Mouse (Mus musculus) lung, embryonic 15.5 days (tissue): ENCODE measurements around the gene 4930402F06Rik. TPM values are rescaled to one million over a fixed set of nuclear protein-coding genes. Genes with fewer than 3 reads are reported as not detected.

Source experiments
- ATAC-seq: fragments of 200-750 bp; cut with Nextera tagmentation; 2 replicates; pipeline ENCODE4 v1.8.0; 2017; ENCODE audit warnings: moderate number of reproducible peaks, borderline replicate concordance; ENCODE audit not compliant: low FRiP score, low TSS enrichment; ENCODE audit errors: extremely low read depth
- H3K27ac ChIP-seq: fragments of 300-500 bp; sonication (generic); 2 replicates; pipeline ENCODE4 v1.5.1; 2015; ENCODE audit warnings: moderate library complexity, mild to moderate bottlenecking, inconsistent platforms
- H3K27me3 ChIP-seq: fragments of 300-500 bp; sonication (generic); 2 replicates; pipeline ENCODE4 v1.6.1; 2015; ENCODE audit warnings: inconsistent platforms
- H3K36me3 ChIP-seq: fragments of 300-500 bp; sonication (generic); 2 replicates; pipeline ENCODE4 v1.6.1; 2015; ENCODE audit warnings: inconsistent platforms
- H3K4me1 ChIP-seq: fragments of 300-500 bp; sonication (generic); 2 replicates; pipeline ENCODE4 v1.6.1; 2015; ENCODE audit warnings: inconsistent platforms
- H3K4me2 ChIP-seq: fragments of 300-500 bp; sonication (generic); 2 replicates; pipeline ENCODE4 v1.6.1; 2015; ENCODE audit warnings: inconsistent platforms, mild to moderate bottlenecking, moderate library complexity
- H3K4me3 ChIP-seq: fragments of 300-500 bp; sonication (generic); 2 replicates; pipeline ENCODE4 v1.5.1; 2015; ENCODE audit warnings: mild to moderate bottlenecking, inconsistent platforms
- H3K9ac ChIP-seq: fragments of 300-500 bp; sonication (generic); 2 replicates; pipeline ENCODE4 v1.6.1; 2015; ENCODE audit warnings: inconsistent platforms
- H3K9me3 ChIP-seq: fragments of 300-500 bp; sonication (generic); 2 replicates; pipeline ENCODE4 v1.6.1; 2016; ENCODE audit warnings: inconsistent platforms
- WGBS: fragments of 180-500 bp; shearing (Covaris S2); methylation state at CpG from one replicate; pipeline ENCODE4 v1.1.7; 2015; 5-methylcytosine and 5-hydroxymethylcytosine counted together
- polyA plus RNA-seq: library from polyadenylated mRNA; unstranded; fragments of >200 nt; fragmentation: Nextera tagmentation; extraction: Ambion mirVana; gene quantifications from 2 replicates; pipeline ENCODE4 v1.2.1, GENCODE M21; 2015

4930402F06Rik gene
- polyA plus RNA-seq, 1 experiment from 2014 or later, result not detected

DNA sequence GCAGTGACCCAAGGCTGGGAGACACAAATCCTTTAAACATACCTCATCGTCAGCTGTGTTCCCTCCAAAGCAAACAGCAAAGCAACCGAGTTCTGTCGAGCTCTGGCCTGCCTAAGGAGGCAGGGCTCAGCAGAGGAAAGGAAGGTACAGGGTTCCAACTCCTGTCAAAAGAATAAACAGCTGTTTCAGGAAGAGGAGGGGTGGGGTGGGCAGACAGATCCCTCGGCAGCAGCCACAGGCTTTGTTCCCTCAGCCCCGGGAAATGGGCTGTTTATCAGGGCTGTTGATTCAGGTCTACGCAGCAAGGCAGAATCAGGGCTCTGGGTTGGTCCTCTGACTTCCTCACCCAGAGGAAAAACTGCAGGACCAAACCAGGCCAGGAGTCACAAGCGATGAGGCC, 35.5 kb upstream of the 4930402F06Rik start:
- peak overlapping the region; percentile 46 for H3K4me2 ChIP-seq
- H3K9me3 ChIP-seq, result no peaks in the 10 kb centered on the region
- H3K4me3 ChIP-seq, result peak overlapping the region; percentile 26
- peak; percentile 56 for ATAC-seq
- no peaks in the 10 kb centered on the region for H3K27me3 ChIP-seq
- H3K27ac ChIP-seq, result peak overlapping the region; percentile 83
- 0 out of 2 replicates have a peak overlapping the region, but pooled peaks have one; percentile 26 for H3K9ac ChIP-seq
- no peaks in the 10 kb centered on the region for H3K36me3 ChIP-seq
- H3K4me1 ChIP-seq, result peaks cover 30% of the 10 kb centered on the region
- WGBS, result 15% methylated on average over 7 of the region's 7 CpGs

DNA sequence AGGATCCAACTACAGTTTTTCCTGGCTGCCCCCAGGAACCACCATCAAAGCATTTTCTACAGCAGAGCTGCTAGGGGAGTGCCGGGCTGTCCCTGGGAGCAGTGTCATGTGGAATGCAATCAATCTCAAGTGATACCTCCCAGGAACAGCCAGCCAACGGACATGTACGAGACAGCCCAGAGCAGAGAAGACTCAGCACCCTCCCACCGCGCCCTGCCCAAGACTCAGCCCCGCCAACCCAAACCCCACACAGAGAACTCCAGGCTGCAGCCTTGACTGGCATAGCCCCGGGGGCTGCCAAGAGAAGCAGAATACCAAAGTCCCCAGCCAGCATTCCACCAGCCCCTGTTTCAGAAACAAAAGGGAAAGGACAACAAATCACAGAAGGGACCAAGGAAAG, 35.0 kb upstream of the 4930402F06Rik start:
- 2% methylated on average over 7 of the region's 7 CpGs for WGBS
- peaks cover 30% of the 10 kb centered on the region for H3K4me1 ChIP-seq
- no peaks in the 10 kb centered on the region for H3K27me3 ChIP-seq
- H3K27ac ChIP-seq, result peak overlapping the region; percentile 83
- peak overlapping the region; percentile 26 for H3K4me3 ChIP-seq
- ATAC-seq, result peak; percentile 63
- H3K36me3 ChIP-seq, result no peaks in the 10 kb centered on the region
- H3K9me3 ChIP-seq, result no peaks in the 10 kb centered on the region
- H3K4me2 ChIP-seq, result peak overlapping the region; percentile 46
- H3K9ac ChIP-seq, result 0 out of 2 replicates have a peak overlapping the region, but pooled peaks have one; percentile 26

DNA sequence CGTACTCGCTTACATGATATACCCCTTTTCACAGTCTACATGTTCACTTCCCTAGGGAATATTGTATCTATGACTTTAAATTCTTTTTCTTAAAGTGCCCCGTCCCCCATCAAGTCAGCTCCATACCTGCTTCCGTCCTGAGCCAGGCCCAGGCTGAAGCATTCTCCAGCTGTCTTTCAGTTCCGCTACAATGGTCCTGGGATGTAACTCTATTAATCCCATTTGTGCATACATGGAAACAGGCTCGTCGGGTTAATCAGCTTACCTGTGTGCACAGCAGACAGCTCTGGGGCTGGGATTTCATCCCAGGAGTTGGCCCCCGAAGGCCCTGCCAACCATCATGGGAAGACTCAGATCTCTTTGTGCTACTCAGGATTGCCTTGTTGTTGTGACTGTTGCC, 33.8 kb upstream of the 4930402F06Rik start:
- Histone ChIP-seq H3K4me2 (no peak overlapping the region), H3K9me3 (no peaks in the 10 kb centered on the region), H3K36me3 (no peaks in the 10 kb centered on the region), H3K9ac (no peak overlapping the region), H3K4me3 (no peak overlapping the region), H3K4me1 (peaks cover 30% of the 10 kb centered on the region), H3K27me3 (no peaks in the 10 kb centered on the region), H3K27ac (no peak overlapping the region)
- ATAC-seq, result no peak
- 85% methylated on average over 8 of the region's 8 CpGs for WGBS

DNA sequence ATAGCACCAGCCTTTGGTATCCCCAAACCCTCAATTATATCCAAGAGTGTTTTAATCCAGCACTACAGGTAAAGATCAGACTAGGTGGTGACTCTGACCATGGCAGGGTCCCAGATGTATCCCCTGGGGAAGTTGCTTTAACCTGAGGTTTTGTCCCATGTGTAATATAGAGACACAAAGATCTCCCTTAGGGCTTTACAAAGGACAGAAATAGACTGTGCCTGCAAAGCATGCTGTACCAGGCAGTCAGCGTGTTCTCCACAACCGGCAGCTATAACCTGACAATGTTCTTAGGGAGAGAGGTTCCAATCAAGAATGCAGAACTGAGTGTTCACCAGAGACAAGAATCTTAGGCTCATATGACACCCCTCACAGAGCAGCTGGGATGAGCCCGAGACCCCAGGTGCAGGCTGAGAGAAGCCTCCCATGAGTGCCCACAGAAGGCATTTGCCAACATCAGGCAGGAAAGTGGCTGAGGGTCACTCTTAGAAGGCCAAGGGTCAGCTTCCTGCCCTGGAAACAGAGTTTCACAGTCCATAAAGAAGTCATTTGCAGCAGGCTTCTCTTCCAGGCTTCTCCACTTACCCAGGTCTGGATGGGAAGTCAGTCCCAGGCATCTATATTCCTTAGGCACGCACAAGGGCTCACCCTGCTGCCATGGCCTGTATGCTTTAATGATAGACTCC, 31.8 kb upstream of the 4930402F06Rik start:
- Histone ChIP-seq H3K36me3 (no peaks in the 10 kb centered on the region), H3K27me3 (no peaks in the 10 kb centered on the region), H3K9me3 (no peaks in the 10 kb centered on the region), H3K4me3 (no peak overlapping the region), H3K27ac (no peak overlapping the region), H3K4me1 (peaks cover 23% of the 10 kb centered on the region), H3K9ac (no peak overlapping the region), H3K4me2 (no peak overlapping the region)
- 73% methylated on average over 4 of the region's 4 CpGs for WGBS
- no peak for ATAC-seq

DNA sequence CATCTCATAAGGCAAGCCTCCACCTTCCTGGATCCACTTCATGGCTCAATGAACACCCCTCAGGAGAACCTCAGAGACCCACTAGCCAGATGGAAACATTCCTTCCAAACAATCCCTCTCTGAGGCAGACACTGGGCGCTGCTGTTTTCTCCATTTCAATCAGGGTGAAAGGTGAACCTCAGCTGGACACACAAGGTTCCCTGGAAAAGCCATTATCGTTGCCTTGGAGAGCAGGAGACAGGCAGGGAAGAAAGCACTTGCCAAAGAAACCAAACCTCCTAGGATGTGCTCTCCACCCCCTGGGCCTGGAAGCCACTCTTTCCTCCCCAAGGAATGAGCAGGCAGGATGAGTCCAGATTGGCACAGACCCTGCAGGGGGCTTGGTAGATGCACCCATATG, 30.6 kb upstream of the 4930402F06Rik start:
- no peak for ATAC-seq
- H3K36me3 ChIP-seq, result no peaks in the 10 kb centered on the region
- H3K9me3 ChIP-seq, result no peaks in the 10 kb centered on the region
- H3K4me3 ChIP-seq, result no peak overlapping the region
- WGBS, result 24% methylated on average over 2 of the region's 2 CpGs
- H3K4me1 ChIP-seq, result peaks cover 11% of the 10 kb centered on the region
- no peaks in the 10 kb centered on the region for H3K27me3 ChIP-seq
- no peak overlapping the region for H3K9ac ChIP-seq
- H3K27ac ChIP-seq, result no peak overlapping the region
- H3K4me2 ChIP-seq, result no peak overlapping the region

DNA sequence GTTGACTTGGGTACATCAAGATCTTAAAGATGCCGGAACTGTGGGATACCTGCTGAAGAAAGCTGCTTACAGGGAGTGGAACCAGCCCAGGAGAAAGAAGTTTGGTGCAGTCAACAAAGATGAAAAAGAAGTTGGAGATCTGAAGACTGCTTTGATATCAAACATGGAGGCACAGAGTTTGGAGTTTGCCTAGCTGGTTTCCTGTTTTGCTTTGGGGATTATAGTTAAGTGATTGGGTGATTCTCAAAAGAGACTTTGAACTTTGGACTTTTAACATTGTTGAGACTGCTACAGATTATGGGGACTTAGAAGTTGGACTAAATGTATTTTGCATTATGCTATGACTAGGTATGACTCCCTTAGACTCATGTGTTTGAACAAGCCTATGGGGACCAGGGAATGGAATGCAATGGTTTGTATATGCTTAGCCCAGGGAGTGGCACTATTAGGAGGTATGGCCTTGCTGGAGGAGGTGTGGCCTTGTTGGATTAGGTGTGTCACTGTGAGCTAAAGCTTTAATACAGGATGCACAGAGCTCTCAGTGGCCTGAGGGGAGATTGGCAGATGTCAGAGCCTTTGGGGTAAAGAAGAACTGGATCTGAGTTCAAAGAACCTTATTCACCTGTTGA, 26.9 kb upstream of the 4930402F06Rik start:
- H3K4me3 ChIP-seq, result no peak overlapping the region
- no peak for ATAC-seq
- no peaks in the 10 kb centered on the region for H3K27me3 ChIP-seq
- no peak overlapping the region for H3K4me2 ChIP-seq
- WGBS, result 91% methylated on average over 1 of the region's 1 CpGs
- H3K9me3 ChIP-seq, result no peaks in the 10 kb centered on the region
- no peak overlapping the region for H3K27ac ChIP-seq
- no peaks in the 10 kb centered on the region for H3K4me1 ChIP-seq
- H3K9ac ChIP-seq, result no peak overlapping the region
- H3K36me3 ChIP-seq, result peaks cover 15% of the 10 kb centered on the region

DNA sequence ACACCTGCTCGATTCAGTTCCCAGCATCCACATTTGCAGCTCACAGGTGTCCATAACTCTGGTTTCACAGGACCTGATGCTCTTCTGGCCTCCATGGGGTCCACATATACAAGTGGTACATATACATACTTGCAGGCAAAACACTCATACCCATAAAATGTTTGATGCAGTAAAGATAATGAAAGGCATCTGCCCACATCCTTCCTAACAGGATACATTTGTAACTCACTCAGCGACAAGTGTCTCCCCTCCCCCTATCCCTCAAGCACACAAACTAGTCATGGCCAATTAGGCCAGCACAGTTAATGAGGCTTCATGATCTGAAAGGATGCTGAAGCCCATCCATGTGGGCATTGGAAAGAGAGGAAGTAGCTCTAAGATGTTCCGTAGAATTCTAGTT, 25.4 kb upstream of the 4930402F06Rik start:
- no peaks in the 10 kb centered on the region for H3K27me3 ChIP-seq
- no peaks in the 10 kb centered on the region for H3K4me1 ChIP-seq
- H3K4me3 ChIP-seq, result no peak overlapping the region
- no peak for ATAC-seq
- H3K9me3 ChIP-seq, result no peaks in the 10 kb centered on the region
- H3K9ac ChIP-seq, result no peak overlapping the region
- peaks cover 15% of the 10 kb centered on the region for H3K36me3 ChIP-seq
- WGBS, result 85% methylated on average over 3 of the region's 3 CpGs
- H3K4me2 ChIP-seq, result no peak overlapping the region
- H3K27ac ChIP-seq, result no peak overlapping the region

DNA sequence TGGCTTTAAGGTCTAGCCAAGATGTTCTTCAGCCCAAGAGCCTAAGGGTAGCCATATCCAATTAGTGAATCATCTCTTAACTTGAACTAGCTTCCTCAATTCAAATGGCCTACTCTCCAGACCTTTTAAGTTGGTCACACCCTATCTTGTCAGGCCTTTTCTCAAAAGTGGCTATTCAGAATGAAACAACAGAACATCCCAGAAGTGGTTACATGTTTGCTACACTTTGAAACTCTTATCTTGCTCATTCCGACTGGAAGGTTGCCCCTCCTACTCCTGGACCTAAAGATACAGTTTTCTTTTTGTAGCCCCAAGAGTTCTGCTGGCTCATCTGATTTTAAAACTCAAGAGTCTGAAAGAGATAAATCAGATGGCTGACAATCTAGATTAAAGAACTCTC, 23.7 kb upstream of the 4930402F06Rik start:
- H3K9ac ChIP-seq, result no peak overlapping the region
- H3K27ac ChIP-seq, result no peak overlapping the region
- no peak overlapping the region for H3K4me3 ChIP-seq
- H3K36me3 ChIP-seq, result peaks cover 15% of the 10 kb centered on the region
- no peak overlapping the region for H3K4me2 ChIP-seq
- WGBS, result 38% methylated on average over 1 of the region's 1 CpGs
- H3K27me3 ChIP-seq, result no peaks in the 10 kb centered on the region
- no peak for ATAC-seq
- no peaks in the 10 kb centered on the region for H3K4me1 ChIP-seq
- H3K9me3 ChIP-seq, result no peaks in the 10 kb centered on the region

DNA sequence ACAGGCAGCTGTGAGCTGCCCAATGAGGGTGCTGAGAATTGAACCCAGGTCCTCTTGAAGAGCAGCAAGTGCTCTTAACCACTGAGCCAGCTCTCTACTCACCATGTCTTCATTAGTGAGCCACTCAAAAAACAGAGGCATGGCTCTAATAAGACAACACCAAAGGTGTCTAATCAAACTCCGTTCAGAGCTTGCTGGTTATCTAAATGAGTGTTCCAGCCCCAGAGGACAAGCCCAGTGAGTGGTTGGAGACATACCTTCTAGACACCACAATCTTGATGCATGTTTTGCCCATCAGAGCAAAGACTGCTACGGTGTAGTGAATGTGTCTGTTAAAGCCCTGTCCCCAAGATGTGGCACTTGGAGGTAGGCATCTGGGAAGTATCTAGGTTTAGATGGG, 22.7 kb upstream of the 4930402F06Rik start:
- Histone ChIP-seq H3K36me3 (peaks cover 15% of the 10 kb centered on the region), H3K27ac (no peak overlapping the region), H3K4me1 (no peaks in the 10 kb centered on the region), H3K27me3 (no peaks in the 10 kb centered on the region), H3K4me3 (no peak overlapping the region), H3K4me2 (no peak overlapping the region), H3K9me3 (no peaks in the 10 kb centered on the region), H3K9ac (no peak overlapping the region)
- 92% methylated on average over 2 of the region's 2 CpGs for WGBS
- no peak for ATAC-seq

DNA sequence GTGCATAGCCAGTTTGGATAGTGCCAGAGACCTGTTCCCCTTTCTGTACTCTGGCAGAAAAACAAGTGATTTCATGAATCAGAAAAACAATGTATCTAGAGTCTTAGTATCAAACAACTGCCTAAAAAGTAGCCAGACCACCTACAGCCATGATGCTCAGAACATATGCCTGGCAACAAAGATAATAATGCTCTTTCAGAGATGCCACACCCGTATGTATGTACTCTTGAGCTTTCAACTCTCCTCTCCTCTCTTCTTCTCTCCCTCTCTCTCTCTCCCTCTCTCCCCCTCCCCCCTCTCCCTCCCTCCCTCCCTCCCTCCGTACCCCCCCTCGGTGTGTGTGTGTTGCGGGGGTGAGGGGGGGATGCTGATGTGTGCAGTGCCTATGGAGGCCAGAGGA, 22.3 kb upstream of the 4930402F06Rik start:
- Histone ChIP-seq H3K27ac (no peak overlapping the region), H3K9ac (no peak overlapping the region), H3K4me1 (no peaks in the 10 kb centered on the region), H3K36me3 (peaks cover 15% of the 10 kb centered on the region), H3K4me2 (no peak overlapping the region), H3K4me3 (no peak overlapping the region), H3K27me3 (no peaks in the 10 kb centered on the region), H3K9me3 (no peaks in the 10 kb centered on the region)
- no peak for ATAC-seq
- 86% methylated on average over 4 of the region's 4 CpGs for WGBS

DNA sequence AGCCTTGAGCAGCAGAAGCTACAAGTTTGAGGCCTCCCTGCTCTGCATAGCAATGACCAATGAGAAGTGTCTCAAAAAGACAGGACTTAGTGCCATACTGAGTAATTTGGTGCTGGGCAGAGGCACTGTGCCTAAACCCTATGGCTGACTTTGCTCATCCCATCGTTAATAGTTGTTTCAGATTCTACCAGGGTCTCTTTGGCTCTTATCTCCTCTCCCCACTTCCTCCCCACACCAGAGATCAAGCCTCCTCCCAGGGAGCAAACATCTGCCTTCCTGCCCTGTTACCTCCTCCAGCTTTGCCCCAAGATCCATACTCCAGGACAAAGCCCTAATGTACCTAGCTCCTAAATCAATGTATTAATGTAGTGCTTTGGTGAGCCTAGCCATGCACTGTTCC, 20.3 kb upstream of the 4930402F06Rik start:
- Histone ChIP-seq H3K9me3 (no peaks in the 10 kb centered on the region), H3K4me2 (no peak overlapping the region), H3K36me3 (peaks cover 15% of the 10 kb centered on the region), H3K4me3 (no peak overlapping the region), H3K9ac (no peak overlapping the region), H3K27ac (no peak overlapping the region), H3K4me1 (no peaks in the 10 kb centered on the region), H3K27me3 (no peaks in the 10 kb centered on the region)
- ATAC-seq, result no peak
- 55% methylated on average over 1 of the region's 1 CpGs for WGBS

DNA sequence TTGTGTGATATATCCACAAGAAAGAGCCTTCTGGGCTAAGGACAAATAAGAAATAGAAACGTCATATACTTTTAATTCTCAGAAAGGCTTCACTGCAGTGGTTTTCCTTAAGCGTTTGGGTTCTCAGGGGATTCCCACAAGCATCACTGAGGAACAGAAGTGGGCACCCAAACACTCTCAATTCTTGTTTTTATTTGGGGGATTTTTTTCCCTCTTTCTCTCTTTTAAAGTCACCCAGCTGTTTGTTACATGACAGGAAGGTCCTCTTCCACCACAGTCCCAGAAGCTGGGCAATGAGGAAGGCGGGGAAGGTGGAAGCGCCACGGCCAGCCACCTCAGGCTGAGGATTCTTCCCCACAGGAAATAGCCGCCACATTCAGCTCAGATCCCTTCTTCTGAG, 19.5 kb upstream of the 4930402F06Rik start:
- no peak overlapping the region for H3K9ac ChIP-seq
- H3K9me3 ChIP-seq, result no peaks in the 10 kb centered on the region
- no peak for ATAC-seq
- H3K36me3 ChIP-seq, result peaks cover 11% of the 10 kb centered on the region
- H3K4me3 ChIP-seq, result no peak overlapping the region
- no peak overlapping the region for H3K4me2 ChIP-seq
- no peaks in the 10 kb centered on the region for H3K4me1 ChIP-seq
- no peak overlapping the region for H3K27ac ChIP-seq
- no peaks in the 10 kb centered on the region for H3K27me3 ChIP-seq
- WGBS, result 75% methylated on average over 6 of the region's 6 CpGs
